ENCODE assay signal across 11 mouse cellular contexts in the genomic region with DNA sequence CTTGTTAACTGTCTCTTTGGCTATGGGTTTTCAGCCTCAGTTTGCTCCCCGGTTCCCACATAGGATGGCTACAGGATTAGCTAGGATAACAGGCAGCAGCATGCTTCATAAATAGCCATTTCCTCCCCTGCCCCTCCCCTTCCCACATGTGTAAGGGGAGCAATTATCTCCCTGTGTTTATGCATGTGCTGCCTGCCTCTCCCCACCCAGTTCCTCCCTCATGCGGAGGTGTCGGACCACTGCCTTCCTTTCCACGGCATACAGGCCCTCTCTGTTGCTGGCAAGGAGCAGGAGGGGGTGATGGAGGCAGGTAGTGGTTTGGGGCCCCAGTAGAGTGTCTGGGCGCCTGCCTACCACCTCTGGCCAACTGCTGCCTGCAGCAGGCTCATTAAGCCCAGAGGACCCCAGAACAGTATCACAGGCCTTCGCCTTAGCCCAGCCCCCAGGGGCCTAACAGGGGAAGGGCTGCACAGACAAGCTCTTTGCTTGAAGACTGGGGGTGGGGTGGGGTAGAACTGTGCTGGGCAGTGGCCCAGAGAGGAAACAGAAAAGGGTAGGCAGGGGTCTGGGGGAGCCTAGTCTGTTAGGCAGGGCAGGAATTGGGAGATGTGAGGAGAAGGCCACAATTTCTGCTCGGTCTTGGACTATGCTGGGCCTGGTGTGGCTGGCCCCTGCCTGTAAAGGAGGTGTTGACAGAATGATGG.
DNase-seq lines count a peak whose midpoint lies in the region; ATAC-seq and TF ChIP-seq lines count a peak whose summit lies in the region.
"Had no signal": no experiment of that assay in that cellular context is flagged by ENCODE, and none has a peak within 500 bp of the region (broad histone marks: within the 10 kb centered on the region; RNA-seq: fewer than 3 reads in every experiment).

No protein-coding gene starts in this region.

- no peaks in the 10 kb centered on the region for H3K36me3 ChIP-seq in heart, embryonic 11.5 days (ENCODE audit: control insufficient read depth, insufficient read depth, low read length)
- no peaks in the 10 kb centered on the region for H3K36me3 ChIP-seq in midbrain, embryonic 10.5 days
- no peaks in the 10 kb centered on the region for H3K36me3 ChIP-seq in midbrain, postnatal 0 days (ENCODE audit: insufficient read depth, low read length)
- H3K36me3 ChIP-seq in limb, embryonic 11.5 days (ENCODE audit: control insufficient read depth, insufficient read depth, low read length), result no peaks in the 10 kb centered on the region
- H3K36me3 ChIP-seq: heart, embryonic 15.5 days; stomach, embryonic 15.5 days had no signal

- intact Hi-C loops in heart, postnatal 10 days (cut with DNase I), result no loop called here

- WGBS in heart, embryonic 11.5 days (ENCODE audit: insufficient replicate concordance), result 28% methylated on average over 7 of the region's 7 CpGs
- 59% methylated on average over 7 of the region's 7 CpGs for WGBS in midbrain, embryonic 10.5 days
- WGBS in midbrain, postnatal 0 days, result 55% methylated on average over 7 of the region's 7 CpGs
- 24% methylated on average over 7 of the region's 7 CpGs for WGBS in limb, embryonic 11.5 days

- H3K27ac ChIP-seq in heart, embryonic 11.5 days (ENCODE audit: low read depth, low read length), result no peak overlapping the region
- H3K27ac ChIP-seq in midbrain, embryonic 10.5 days (replicated peaks), result peak overlapping the region; percentile 73
- no peak overlapping the region for H3K27ac ChIP-seq in midbrain, postnatal 0 days (ENCODE audit: low read depth, low read length)
- peak overlapping the region; percentile 84 for H3K27ac ChIP-seq in limb, embryonic 11.5 days (replicated peaks; ENCODE audit: low read depth, low read length)
- H3K27ac ChIP-seq: heart, embryonic 15.5 days; stomach, embryonic 15.5 days had no signal

- H3K4me2 ChIP-seq in heart, embryonic 11.5 days, result no peak overlapping the region
- H3K4me2 ChIP-seq in midbrain, postnatal 0 days (ENCODE audit: low read depth, low read length, poor library complexity, severe bottlenecking), result no peak overlapping the region
- 0 out of 2 replicates have a peak overlapping the region, but pooled peaks have one; percentile 7 for H3K4me2 ChIP-seq in limb, embryonic 11.5 days (ENCODE audit: low read depth, severe bottlenecking)
- H3K4me2 ChIP-seq: heart, embryonic 15.5 days; stomach, embryonic 15.5 days had no signal

- H3K4me3 ChIP-seq in heart, embryonic 11.5 days (ENCODE audit: low read depth, low read length), result no peak overlapping the region
- no peak overlapping the region for H3K4me3 ChIP-seq in midbrain, embryonic 10.5 days
- no peak overlapping the region for H3K4me3 ChIP-seq in midbrain, postnatal 0 days (ENCODE audit: low read depth, low read length)
- H3K4me3 ChIP-seq in limb, embryonic 11.5 days (ENCODE audit: low read depth, low read length), result no peak overlapping the region
- H3K4me3 ChIP-seq: heart, embryonic 15.5 days; stomach, embryonic 15.5 days had no signal

- no peak overlapping the region for H3K9ac ChIP-seq in heart, embryonic 11.5 days (ENCODE audit: low read depth, low read length)
- H3K9ac ChIP-seq in midbrain, postnatal 0 days (replicated peaks; ENCODE audit: low read length, poor library complexity, severe bottlenecking), result no peak overlapping the region
- H3K9ac ChIP-seq in limb, embryonic 11.5 days (ENCODE audit: low read length), result no peak overlapping the region
- H3K9ac ChIP-seq: heart, embryonic 15.5 days; stomach, embryonic 15.5 days had no signal

- peaks cover 16% of the 10 kb centered on the region for H3K4me1 ChIP-seq in heart, embryonic 11.5 days (ENCODE audit: control insufficient read depth, insufficient read depth, low read length)
- peaks cover 24% of the 10 kb centered on the region for H3K4me1 ChIP-seq in midbrain, embryonic 10.5 days
- H3K4me1 ChIP-seq in midbrain, postnatal 0 days (ENCODE audit: insufficient read depth, low read length), result no peaks in the 10 kb centered on the region
- H3K4me1 ChIP-seq in limb, embryonic 11.5 days (ENCODE audit: control insufficient read depth, insufficient read depth, low read length), result peaks cover 27% of the 10 kb centered on the region

- 0 out of 2 replicates have a peak, but pooled peaks have one; percentile 39 for ATAC-seq in heart, embryonic 11.5 days (replicated peaks; ENCODE audit: insufficient number of reproducible peaks, low FRiP score, low TSS enrichment)
- ATAC-seq in midbrain, postnatal 0 days (ENCODE audit: low FRiP score), result no peak
- peak; percentile 92 for ATAC-seq in limb, embryonic 11.5 days (ENCODE audit: insufficient number of reproducible peaks, low FRiP score, low TSS enrichment, low read depth)
- ATAC-seq in CD4-positive, CD25-positive, alpha-beta regulatory T cell, adult 4 months, result no peak

- DNase-seq in heart, postnatal 10 days, result no peak
- DNase-seq in midbrain, embryonic 10.5 days (ENCODE audit: low spot score), result no peak
- no peak for DNase-seq in midbrain, postnatal 0 days (ENCODE audit: low spot score)
- DNase-seq in limb, embryonic 11.5 days (ENCODE audit: low spot score), result peak; percentile 79
- DNase-seq in retina, postnatal 1 day, result peak; percentile 45
- no peak for DNase-seq in thymus, postnatal 0 days (ENCODE audit: low spot score)
- DNase-seq: lung, postnatal 36 days had no signal

- TF ChIP-seq CTCF in midbrain, postnatal 0 days (IDR thresholded peaks at IDR 0.05), result no peak

- no peaks in the 10 kb centered on the region for H3K9me3 ChIP-seq in heart, embryonic 11.5 days (replicated peaks; ENCODE audit: control insufficient read depth, low read length)
- H3K9me3 ChIP-seq in midbrain, embryonic 10.5 days (replicated peaks), result no peaks in the 10 kb centered on the region
- no peaks in the 10 kb centered on the region for H3K9me3 ChIP-seq in midbrain, postnatal 0 days (ENCODE audit: low read length)
- H3K9me3 ChIP-seq in limb, embryonic 11.5 days (ENCODE audit: control insufficient read depth, low read length), result no peaks in the 10 kb centered on the region
- H3K9me3 ChIP-seq: heart, embryonic 15.5 days; stomach, embryonic 15.5 days had no signal

- H3K27me3 ChIP-seq in heart, embryonic 11.5 days (ENCODE audit: control insufficient read depth, insufficient read depth, low read length), result peaks cover 5% of the 10 kb centered on the region
- H3K27me3 ChIP-seq in midbrain, embryonic 10.5 days (ENCODE audit: low read depth, poor library complexity, severe bottlenecking), result peaks cover 100% of the 10 kb centered on the region
- no peaks in the 10 kb centered on the region; the same call in 1 of the 2 replicates for H3K27me3 ChIP-seq in midbrain, postnatal 0 days (ENCODE audit: insufficient read depth, low read length)
- H3K27me3 ChIP-seq in limb, embryonic 11.5 days (ENCODE audit: control insufficient read depth, insufficient read depth, low read length), result peaks cover 8% of the 10 kb centered on the region; the same call in 1 of the 2 replicates

Comparison
In these comparisons a context has a peak if more than half of its experiments do, and no peak if none do; other contexts are left out.
1. H3K27ac ChIP-seq: peak in midbrain, embryonic 10.5 days (single experiment) and limb, embryonic 11.5 days (single experiment); none in heart, embryonic 11.5 days (single experiment) and midbrain, postnatal 0 days (single experiment).
2. ATAC-seq: peak in heart, embryonic 11.5 days (single experiment) and limb, embryonic 11.5 days (single experiment); none in midbrain, postnatal 0 days (single experiment) and CD4-positive, CD25-positive, alpha-beta regulatory T cell, adult 4 months (single experiment).
3. DNase-seq: peak in limb, embryonic 11.5 days (single experiment) and retina, postnatal 1 day (single experiment); none in heart, postnatal 10 days (0 of 2), midbrain, embryonic 10.5 days (single experiment), midbrain, postnatal 0 days (single experiment) and thymus, postnatal 0 days (single experiment).